Mouse (Mus musculus): Measurements from ENCODE around the gene Krtap3-2. TPM values are rescaled to one million over a fixed set of nuclear protein-coding genes. Genes with fewer than 3 reads are reported as not detected.
A peak's percentile ranks its signal among the peaks of the same experiment; 100 is the strongest.

The Krtap3-2 gene
- polyA plus RNA-seq, 1 experiment from 2014 or later = not detected

- H3K4me3 ChIP-seq (ENCODE audit: low read depth, low read length) = no peak within 1 kb of the TSS
- H3K4me1 ChIP-seq (ENCODE audit: control insufficient read depth, insufficient read depth, low read length) = no peaks in the 10 kb centered on the region
- no peak within 1 kb of the TSS for H3K9ac ChIP-seq (replicated peaks; ENCODE audit: low read length)
- no peaks in the 10 kb centered on the region for H3K36me3 ChIP-seq (replicated peaks; ENCODE audit: control insufficient read depth, insufficient read depth, low read depth, low read length)
- ATAC-seq (replicated peaks; ENCODE audit: insufficient number of reproducible peaks, low FRiP score, low TSS enrichment, low read depth) (no peak), DNase-seq (ENCODE audit: low spot score) (no peak)
- H3K9me3 ChIP-seq (replicated peaks; ENCODE audit: control insufficient read depth, low read length) = no peaks in the 10 kb centered on the region
- no peak within 1 kb of the TSS for H3K27ac ChIP-seq (replicated peaks; ENCODE audit: low read depth, low read length)
- H3K27me3 ChIP-seq (ENCODE audit: control insufficient read depth, insufficient read depth, low read length) = no peaks in the 10 kb centered on the region
- 89% methylated on average over 6 of the region's 6 CpGs for WGBS
- no peak within 1 kb of the TSS for H3K4me2 ChIP-seq (ENCODE audit: low read depth, low read length)
These were observed 24.0 kb upstream of the Krtap3-2 start, which contains the start of gene Krtap1-5 for GRCm38 (mm10) chr11:99580636-99581035. Krtap1-5 (minus strand) TSS chr11:99581016.

- no peak overlapping the region for H3K4me2 ChIP-seq (ENCODE audit: low read depth, low read length)
- no peak overlapping the region for H3K4me3 ChIP-seq (ENCODE audit: low read depth, low read length)
- H3K27me3 ChIP-seq (ENCODE audit: control insufficient read depth, insufficient read depth, low read length) = no peaks in the 10 kb centered on the region
- H3K4me1 ChIP-seq (ENCODE audit: control insufficient read depth, insufficient read depth, low read length) = no peaks in the 10 kb centered on the region
- no peaks in the 10 kb centered on the region for H3K36me3 ChIP-seq (replicated peaks; ENCODE audit: control insufficient read depth, insufficient read depth, low read depth, low read length)
- H3K27ac ChIP-seq (replicated peaks; ENCODE audit: low read depth, low read length) = no peak overlapping the region
- ATAC-seq (replicated peaks; ENCODE audit: insufficient number of reproducible peaks, low FRiP score, low TSS enrichment, low read depth) = peak; percentile 65; the same call in 1 of the 2 replicates
- peak; percentile 89 for DNase-seq (ENCODE audit: low spot score)
- H3K9me3 ChIP-seq (replicated peaks; ENCODE audit: control insufficient read depth, low read length) = no peaks in the 10 kb centered on the region
- 0 out of 2 replicates have a peak overlapping the region, but pooled peaks have one; percentile 6 for H3K9ac ChIP-seq (replicated peaks; ENCODE audit: low read length)
- 6% methylated on average over 7 of the region's 7 CpGs for WGBS
These were observed 17.5 kb upstream of the Krtap3-2 start for GRCm38 (mm10) chr11:99574106-99574505.

GRCm38 (mm10) chr11:99573164-99573563 lies 16.5 kb upstream of the Krtap3-2 start:
- DNase-seq (ENCODE audit: low spot score) = no peak
- 54% methylated on average over 4 of the region's 4 CpGs for WGBS

GRCm38 (mm10) chr11:99566530-99566929 lies 9.9 kb upstream of the Krtap3-2 start, which contains the start of gene Krtap3-1:
Krtap3-1 (minus strand) TSS chr11:99566630.
- no peak within 1 kb of the TSS for H3K27ac ChIP-seq (replicated peaks; ENCODE audit: low read depth, low read length)

More at GRCm38 (mm10) chr11:99573164-99573563, 16.5 kb upstream of the Krtap3-2 start:
- Histone ChIP-seq H3K27ac (replicated peaks; ENCODE audit: low read depth, low read length) (no peak overlapping the region), H3K36me3 (replicated peaks; ENCODE audit: control insufficient read depth, insufficient read depth, low read depth, low read length) (no peaks in the 10 kb centered on the region), H3K4me2 (ENCODE audit: low read depth, low read length) (no peak overlapping the region), H3K4me1 (ENCODE audit: control insufficient read depth, insufficient read depth, low read length) (no peaks in the 10 kb centered on the region), H3K9me3 (replicated peaks; ENCODE audit: control insufficient read depth, low read length) (no peaks in the 10 kb centered on the region), H3K27me3 (ENCODE audit: control insufficient read depth, insufficient read depth, low read length) (no peaks in the 10 kb centered on the region), H3K4me3 (ENCODE audit: low read depth, low read length) (no peak overlapping the region), H3K9ac (replicated peaks; ENCODE audit: low read length) (no peak overlapping the region)
- no peak for ATAC-seq (replicated peaks; ENCODE audit: insufficient number of reproducible peaks, low FRiP score, low TSS enrichment, low read depth)

GRCm38 (mm10) chr11:99562580-99562979 lies 5.9 kb upstream of the Krtap3-2 start:
- H3K9ac ChIP-seq (replicated peaks; ENCODE audit: low read length) = no peak overlapping the region
- no peaks in the 10 kb centered on the region for H3K9me3 ChIP-seq (replicated peaks; ENCODE audit: control insufficient read depth, low read length)
- no peak overlapping the region for H3K4me3 ChIP-seq (ENCODE audit: low read depth, low read length)
- H3K27ac ChIP-seq (replicated peaks; ENCODE audit: low read depth, low read length) = no peak overlapping the region
- H3K36me3 ChIP-seq (replicated peaks; ENCODE audit: control insufficient read depth, insufficient read depth, low read depth, low read length) = no peaks in the 10 kb centered on the region
- ATAC-seq (replicated peaks; ENCODE audit: insufficient number of reproducible peaks, low FRiP score, low TSS enrichment, low read depth) (no peak), DNase-seq (ENCODE audit: low spot score) (no peak)
- WGBS = 78% methylated on average over 6 of the region's 6 CpGs
- no peaks in the 10 kb centered on the region for H3K27me3 ChIP-seq (ENCODE audit: control insufficient read depth, insufficient read depth, low read length)
- no peak overlapping the region for H3K4me2 ChIP-seq (ENCODE audit: low read depth, low read length)
- H3K4me1 ChIP-seq (ENCODE audit: control insufficient read depth, insufficient read depth, low read length) = no peaks in the 10 kb centered on the region

More at GRCm38 (mm10) chr11:99566530-99566929, 9.9 kb upstream of the Krtap3-2 start, which contains the start of gene Krtap3-1:
- no peaks in the 10 kb centered on the region for H3K36me3 ChIP-seq (replicated peaks; ENCODE audit: control insufficient read depth, insufficient read depth, low read depth, low read length)
- H3K9me3 ChIP-seq (replicated peaks; ENCODE audit: control insufficient read depth, low read length) = no peaks in the 10 kb centered on the region
- no peak within 1 kb of the TSS for H3K9ac ChIP-seq (replicated peaks; ENCODE audit: low read length)
- 91% methylated on average over 7 of the region's 7 CpGs for WGBS
- DNase-seq (ENCODE audit: low spot score) = no peak
- no peak for ATAC-seq (replicated peaks; ENCODE audit: insufficient number of reproducible peaks, low FRiP score, low TSS enrichment, low read depth)
- H3K4me1 ChIP-seq (ENCODE audit: control insufficient read depth, insufficient read depth, low read length) = no peaks in the 10 kb centered on the region
- no peak within 1 kb of the TSS for H3K4me3 ChIP-seq (ENCODE audit: low read depth, low read length)
- H3K4me2 ChIP-seq (ENCODE audit: low read depth, low read length) = no peak within 1 kb of the TSS
- no peaks in the 10 kb centered on the region for H3K27me3 ChIP-seq (ENCODE audit: control insufficient read depth, insufficient read depth, low read length)

- Histone ChIP-seq H3K4me1 (ENCODE audit: control insufficient read depth, insufficient read depth, low read length) (no peaks in the 10 kb centered on the region), H3K9ac (replicated peaks; ENCODE audit: low read length) (no peak within 1 kb of the TSS), H3K4me2 (ENCODE audit: low read depth, low read length) (no peak within 1 kb of the TSS), H3K27ac (replicated peaks; ENCODE audit: low read depth, low read length) (no peak within 1 kb of the TSS), H3K9me3 (replicated peaks; ENCODE audit: control insufficient read depth, low read length) (no peaks in the 10 kb centered on the region), H3K27me3 (ENCODE audit: control insufficient read depth, insufficient read depth, low read length) (no peaks in the 10 kb centered on the region), H3K36me3 (replicated peaks; ENCODE audit: control insufficient read depth, insufficient read depth, low read depth, low read length) (no peaks in the 10 kb centered on the region), H3K4me3 (ENCODE audit: low read depth, low read length) (no peak within 1 kb of the TSS)
- 90% methylated on average over 9 of the region's 9 CpGs for WGBS
- ATAC-seq (replicated peaks; ENCODE audit: insufficient number of reproducible peaks, low FRiP score, low TSS enrichment, low read depth) = no peak
- no peak for DNase-seq (ENCODE audit: low spot score)
These were observed 2.7 kb upstream of the Krtap3-2 start, which contains the start of gene Gm11939 for GRCm38 (mm10) chr11:99559366-99559765. Gm11939 (minus strand) TSS chr11:99559466.

GRCm38 (mm10) chr11:99557976-99558745 lies 1.5 kb upstream of the Krtap3-2 start:
- DNase-seq (ENCODE audit: low spot score) = no peak
- no peaks in the 10 kb centered on the region for H3K4me1 ChIP-seq (ENCODE audit: control insufficient read depth, insufficient read depth, low read length)
- H3K9ac ChIP-seq (replicated peaks; ENCODE audit: low read length) = no peak overlapping the region
- H3K4me2 ChIP-seq (ENCODE audit: low read depth, low read length) = no peak overlapping the region
- no peak for ATAC-seq (replicated peaks; ENCODE audit: insufficient number of reproducible peaks, low FRiP score, low TSS enrichment, low read depth)
- no peaks in the 10 kb centered on the region for H3K27me3 ChIP-seq (ENCODE audit: control insufficient read depth, insufficient read depth, low read length)
- H3K27ac ChIP-seq (replicated peaks; ENCODE audit: low read depth, low read length) = no peak overlapping the region
- H3K9me3 ChIP-seq (replicated peaks; ENCODE audit: control insufficient read depth, low read length) = no peaks in the 10 kb centered on the region
- no peak overlapping the region for H3K4me3 ChIP-seq (ENCODE audit: low read depth, low read length)
- WGBS = 65% methylated on average over 3 of the region's 3 CpGs
- no peaks in the 10 kb centered on the region for H3K36me3 ChIP-seq (replicated peaks; ENCODE audit: control insufficient read depth, insufficient read depth, low read depth, low read length)

GRCm38 (mm10) chr11:99556195-99556594 lies 458 bp downstream of the Krtap3-2 start:
- H3K4me3 ChIP-seq (ENCODE audit: low read depth, low read length) = no peak overlapping the region
- no peaks in the 10 kb centered on the region for H3K27me3 ChIP-seq (ENCODE audit: control insufficient read depth, insufficient read depth, low read length)
- H3K4me2 ChIP-seq (ENCODE audit: low read depth, low read length) = no peak overlapping the region
- no peak overlapping the region for H3K27ac ChIP-seq (replicated peaks; ENCODE audit: low read depth, low read length)
- no peaks in the 10 kb centered on the region for H3K36me3 ChIP-seq (replicated peaks; ENCODE audit: control insufficient read depth, insufficient read depth, low read depth, low read length)
- WGBS = 88% methylated on average over 2 of the region's 2 CpGs
- H3K4me1 ChIP-seq (ENCODE audit: control insufficient read depth, insufficient read depth, low read length) = no peaks in the 10 kb centered on the region
- H3K9me3 ChIP-seq (replicated peaks; ENCODE audit: control insufficient read depth, low read length) = no peaks in the 10 kb centered on the region
- DNase-seq (ENCODE audit: low spot score) = no peak
- ATAC-seq (replicated peaks; ENCODE audit: insufficient number of reproducible peaks, low FRiP score, low TSS enrichment, low read depth) = no peak
- no peak overlapping the region for H3K9ac ChIP-seq (replicated peaks; ENCODE audit: low read length)
